Mouse (Mus musculus) testis, adult 10 weeks (tissue): Measurements from ENCODE around the gene Gm14214. TPM values are rescaled to one million over a fixed set of nuclear protein-coding genes. Genes with fewer than 3 reads are reported as not detected.

Source experiments
- polyA plus RNA-seq: library from polyadenylated mRNA; stranded (reverse); fragments of 350-450 nt; fragmentation: Illumina TruSeq; extraction: RNeasy Lipid Tissue Mini Kit (QIAGEN cat#74804); gene quantifications from one replicate; pipeline ENCODE4 v1.2.3, GENCODE M21; 2014; ENCODE audit warnings: low read depth, low replicate concordance

The Gm14214 gene
- not detected for polyA plus RNA-seq

GRCm38 (mm10) chr2:154769930-154770329, at the start of gene Gm14214:
Gene Gm14214 (minus strand): TSS chr2:154770030.

GRCm38 (mm10) chr2:154790656-154791483, 21.0 kb upstream of the Gm14214 start, which contains the start of the genes Raly and a:
Gene Raly (plus strand): TSS chr2:154791096.
Gene a (plus strand): TSS chr2:154791402.

Other genes with a start within 250 kb of the Gm14214 start
- gene 1700003F12Rik, start 222.9 kb downstream of the Gm14214 start, polyA plus RNA-seq: 4.3 TPM
- 2.3 TPM for gene Actl10, start 218.3 kb downstream of the Gm14214 start, polyA plus RNA-seq
- gene Necab3, start 211.1 kb downstream of the Gm14214 start, polyA plus RNA-seq: 4.3 TPM
- gene E2f1, start 200.1 kb downstream of the Gm14214 start, polyA plus RNA-seq: 0.10 TPM
- 1.0 TPM for gene Pxmp4, start 166.3 kb downstream of the Gm14214 start, polyA plus RNA-seq
- gene Zfp341, start 156.7 kb downstream of the Gm14214 start, polyA plus RNA-seq: not detected
- gene 4930519P11Rik, start 156.6 kb downstream of the Gm14214 start, polyA plus RNA-seq: 0.76 TPM
- gene Chmp4b, start 118.3 kb downstream of the Gm14214 start, polyA plus RNA-seq: 60.7 TPM
- 42.9 TPM for gene Raly, start 21.1 kb upstream of the Gm14214 start, polyA plus RNA-seq
- not detected for gene a, start 21.4 kb upstream of the Gm14214 start, polyA plus RNA-seq
- gene Eif2s2, start 122.9 kb upstream of the Gm14214 start, polyA plus RNA-seq: 351 TPM
- 59.4 TPM for gene Gm14226, start 248.2 kb upstream of the Gm14214 start, polyA plus RNA-seq